ENCODE assay signal across 26 mouse cellular contexts in the genomic region with DNA sequence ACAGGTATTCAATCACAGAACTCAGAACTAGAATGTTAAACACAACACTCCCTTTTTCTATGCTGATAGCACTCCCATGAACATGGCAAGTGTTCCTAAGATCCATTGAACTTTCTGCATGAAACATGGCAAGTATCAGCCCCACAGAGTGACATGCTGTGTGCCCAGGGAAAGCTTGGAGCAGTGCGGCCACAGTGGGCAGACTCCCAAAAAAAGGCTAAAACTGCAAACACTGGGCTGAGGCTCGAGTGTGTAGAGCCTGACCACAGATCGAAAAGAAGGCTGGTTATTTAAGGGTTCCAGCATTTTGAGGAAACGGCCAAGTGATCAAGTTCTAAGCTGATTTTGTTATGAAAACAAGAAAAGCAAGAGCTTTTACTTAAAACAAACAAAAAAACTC.
DNase-seq lines count a peak whose midpoint lies in the region; ATAC-seq lines count a peak whose summit lies in the region.
"Had no signal": no experiment of that assay in that cellular context is flagged by ENCODE, and none has a peak within 500 bp of the region (broad histone marks: within the 10 kb centered on the region; RNA-seq: fewer than 3 reads in every experiment).

No protein-coding gene starts in this region.

- no peaks in the 10 kb centered on the region for H3K27me3 ChIP-seq in midbrain, embryonic 16.5 days (ENCODE audit: control insufficient read depth, insufficient read depth, low read depth, low read length)
- H3K27me3 ChIP-seq: heart, embryonic 12.5 days; heart, embryonic 15.5 days; hindbrain, embryonic 13.5 days; intestine, embryonic 15.5 days had no signal

- H3K36me3 ChIP-seq in midbrain, embryonic 16.5 days (ENCODE audit: control insufficient read depth, insufficient read depth, low read length), result no peaks in the 10 kb centered on the region
- H3K36me3 ChIP-seq: heart, embryonic 15.5 days; intestine, embryonic 15.5 days had no signal

- DNase-seq in cerebellum, adult 8-10 months, result peak; percentile 9
- no peak for DNase-seq in cerebellum, adult 11-12 months
- DNase-seq in cerebellum, postnatal 14 days, result peak; percentile 28 to 52
- DNase-seq in cerebellum, postnatal 4 days (ENCODE audit: low spot score in 2 of 2), result no peak
- DNase-seq in adipocyte (ENCODE audit: low spot score), result peak; percentile 64
- DNase-seq in cerebellum, postnatal 36 days, result peak; percentile 15 to 24
- DNase-seq: adrenal gland, adult 8-10 months; adrenal gland, postnatal 25 days; embryo, embryonic 11 days; forebrain, postnatal 0 days; gastrocnemius, adult 2 months; gastrocnemius, postnatal 14 days; heart, adult 11 months; heart, postnatal 10 days; heart, postnatal 36 days; kidney, adult 11 months; kidney, adult 8-10 months had no signal

- no peak overlapping the region for H3K27ac ChIP-seq in midbrain, embryonic 16.5 days (ENCODE audit: low read length)
- H3K27ac ChIP-seq: gastrocnemius, adult 2 months; heart, embryonic 15.5 days; hindbrain, embryonic 10.5 days; hindbrain, embryonic 13.5 days; intestine, embryonic 15.5 days had no signal

- H3K4me3 ChIP-seq in midbrain, embryonic 16.5 days (ENCODE audit: low read depth, low read length), result no peak overlapping the region
- H3K4me3 ChIP-seq: gastrocnemius, adult 2 months; heart, embryonic 12.5 days; heart, embryonic 15.5 days; hindbrain, embryonic 10.5 days; hindbrain, embryonic 13.5 days; intestine, embryonic 15.5 days had no signal

- no peak for ATAC-seq in midbrain, embryonic 16.5 days
- ATAC-seq: CD4-positive, CD25-positive, alpha-beta regulatory T cell, adult 4 months; forebrain, embryonic 14.5 days; forebrain, postnatal 0 days; hindbrain, embryonic 16.5 days; intestine, embryonic 15.5 days had no signal

- H3K4me1 ChIP-seq in midbrain, embryonic 16.5 days (ENCODE audit: control insufficient read depth, insufficient read depth, low read length), result peaks cover 5% of the 10 kb centered on the region; the same call in 1 of the 2 replicates
- H3K4me1 ChIP-seq: heart, embryonic 15.5 days; intestine, embryonic 15.5 days had no signal

- no peak overlapping the region for H3K4me2 ChIP-seq in midbrain, embryonic 16.5 days (ENCODE audit: low read length)
- H3K4me2 ChIP-seq: heart, embryonic 12.5 days; heart, embryonic 15.5 days; hindbrain, embryonic 13.5 days; intestine, embryonic 15.5 days had no signal

- H3K9ac ChIP-seq in midbrain, embryonic 16.5 days (ENCODE audit: low read depth, low read length), result no peak overlapping the region
- H3K9ac ChIP-seq: forebrain, postnatal 0 days; heart, embryonic 12.5 days; heart, embryonic 15.5 days; hindbrain, embryonic 13.5 days; intestine, embryonic 15.5 days had no signal

- WGBS in midbrain, embryonic 16.5 days, result 92% methylated on average over 4 of the region's 4 CpGs

- no peaks in the 10 kb centered on the region for H3K9me3 ChIP-seq in midbrain, embryonic 16.5 days (replicated peaks; ENCODE audit: control insufficient read depth, low read length, poor library complexity, severe bottlenecking)
- H3K9me3 ChIP-seq: heart, embryonic 12.5 days; heart, embryonic 15.5 days; hindbrain, embryonic 10.5 days; hindbrain, embryonic 13.5 days; intestine, embryonic 15.5 days had no signal

Comparison
In these comparisons a context has a peak if more than half of its experiments do, and no peak if none do; other contexts are left out.
1. DNase-seq: peak in cerebellum, adult 8-10 months (single experiment), cerebellum, postnatal 14 days (2 of 2), adipocyte (single experiment) and cerebellum, postnatal 36 days (2 of 2); none in cerebellum, adult 11-12 months (single experiment) and cerebellum, postnatal 4 days (0 of 2).